Mouse (Mus musculus) Muller cell, postnatal 12 days (primary cell): ENCODE measurements at regions not wholly inside any gene's neighbourhood (a gene's known extent, or its start where the extent isn't known, plus 50 kb on each side); places are given as distances from the start of the nearest gene placed in this dataset.
"Not testable (repeated sequence)": the region's sequence is repeated elsewhere in the genome, so short reads cannot be mapped to it uniquely, and the experiment has no call there.

Experiments
- DNase-seq: peaks from one replicate; pipeline ENCODE4 v3.0.0-alpha.2; 2015; ENCODE audit errors: inconsistent ontology term

- DNase-seq = no peak
These were observed 453.3 kb downstream of the Dad1 start for GRCm38 (mm10) chr14:53800508-53801136.

GRCm38 (mm10) chr14:53795160-53795559 is 458.7 kb downstream of the Dad1 start:
- not testable (repeated sequence) for DNase-seq

- no peak for DNase-seq
These were observed 459.4 kb downstream of the Dad1 start for GRCm38 (mm10) chr14:53794527-53794926.

GRCm38 (mm10) chr14:53792432-53792831 is 461.5 kb downstream of the Dad1 start:
- DNase-seq = not testable (repeated sequence)

- not testable (repeated sequence) for DNase-seq
These were observed 468.4 kb downstream of the Dad1 start for GRCm38 (mm10) chr14:53785547-53785946.

GRCm38 (mm10) chr14:53777375-53777774 is 476.5 kb downstream of the Dad1 start:
- DNase-seq = no peak

GRCm38 (mm10) chr14:53776717-53777116 is 477.2 kb downstream of the Dad1 start:
- peak; percentile 1 for DNase-seq

- not testable (repeated sequence) for DNase-seq
These were observed 487.4 kb downstream of the Dad1 start for GRCm38 (mm10) chr14:53766501-53766900.

- DNase-seq = not testable (repeated sequence)
These were observed 488.0 kb downstream of the Dad1 start for GRCm38 (mm10) chr14:53765918-53766317.

- DNase-seq = not testable (repeated sequence)
These were observed 493.3 kb downstream of the Dad1 start for GRCm38 (mm10) chr14:53760578-53760977.

GRCm38 (mm10) chr14:53757782-53758181 is 496.1 kb downstream of the Dad1 start:
- DNase-seq = not testable (repeated sequence)

- not testable (repeated sequence) for DNase-seq
These were observed 496.8 kb downstream of the Dad1 start for GRCm38 (mm10) chr14:53757095-53757494.

- no peak for DNase-seq
These were observed 503.0 kb downstream of the Dad1 start for GRCm38 (mm10) chr14:53750703-53751441.

GRCm38 (mm10) chr14:53743552-53743951 is 510.4 kb downstream of the Dad1 start:
- not testable (repeated sequence) for DNase-seq

GRCm38 (mm10) chr14:53742864-53743263 is 511.0 kb downstream of the Dad1 start:
- DNase-seq = not testable (repeated sequence)

GRCm38 (mm10) chr14:53741246-53741645 is 512.7 kb downstream of the Dad1 start:
- peak; percentile 11 for DNase-seq

GRCm38 (mm10) chr14:53737962-53738361 is 515.9 kb downstream of the Dad1 start:
- not testable (repeated sequence) for DNase-seq

- not testable (repeated sequence) for DNase-seq
These were observed 517.6 kb downstream of the Dad1 start for GRCm38 (mm10) chr14:53736274-53736673.

- DNase-seq = not testable (repeated sequence)
These were observed 522.3 kb downstream of the Dad1 start for GRCm38 (mm10) chr14:53731600-53731999.

- DNase-seq = not testable (repeated sequence)
These were observed 524.0 kb downstream of the Dad1 start for GRCm38 (mm10) chr14:53729877-53730276.

GRCm38 (mm10) chr14:53729149-53729548 is 524.8 kb downstream of the Dad1 start:
- not testable (repeated sequence) for DNase-seq

GRCm38 (mm10) chr14:53726914-53727313 is 527.0 kb downstream of the Dad1 start:
- not testable (repeated sequence) for DNase-seq

GRCm38 (mm10) chr14:53723611-53724010 is 530.3 kb downstream of the Dad1 start:
- DNase-seq = not testable (repeated sequence)
